Mouse (Mus musculus) adrenal gland, adult (tissue): ENCODE data around the gene Crip1.

ENCODE experiments used
- DNase-seq, 2 experiments: peaks; one replicate each; pipeline ENCODE4 v3.0.0; 2022 to 2023; ENCODE audit warnings: low spot score in 1 of 2; ENCODE audit not compliant: inconsistent age in 2 of 2

The Crip1 gene

DNA sequence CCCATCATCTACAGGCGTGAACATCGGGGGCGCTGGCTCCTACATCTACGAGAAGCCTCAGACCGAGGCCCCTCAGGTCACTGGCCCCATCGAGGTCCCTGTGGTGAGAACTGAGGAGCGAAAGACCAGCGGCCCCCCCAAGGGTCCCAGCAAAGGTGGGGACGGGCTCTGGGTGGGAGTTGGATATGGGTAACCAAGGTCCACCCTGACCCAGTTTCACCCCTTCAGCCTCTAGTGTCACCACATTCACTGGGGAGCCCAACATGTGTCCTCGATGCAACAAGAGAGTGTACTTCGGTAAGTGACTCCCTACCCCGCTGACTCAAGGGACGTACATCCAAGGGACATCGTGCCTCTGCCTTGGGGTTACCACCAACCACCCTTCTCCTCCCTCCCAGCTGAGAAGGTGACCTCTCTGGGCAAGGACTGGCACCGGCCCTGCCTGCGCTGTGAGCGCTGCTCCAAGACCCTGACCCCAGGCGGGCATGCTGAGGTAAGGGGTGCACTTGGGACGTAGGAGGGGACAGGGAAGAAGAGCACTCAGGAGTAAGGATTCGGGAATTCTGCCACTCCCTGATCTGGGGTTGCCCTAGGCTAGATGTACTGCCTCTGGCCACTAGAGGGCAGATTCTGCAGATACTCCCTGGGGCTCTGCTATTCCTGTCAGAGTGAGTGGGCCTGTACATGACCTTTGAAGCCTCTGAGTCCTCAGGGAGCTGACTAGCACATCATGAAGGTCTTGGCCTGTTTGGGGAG lies 1.9 kb upstream of the Crip1 start:
- peak; percentile 61 to 85 for DNase-seq

DNA sequence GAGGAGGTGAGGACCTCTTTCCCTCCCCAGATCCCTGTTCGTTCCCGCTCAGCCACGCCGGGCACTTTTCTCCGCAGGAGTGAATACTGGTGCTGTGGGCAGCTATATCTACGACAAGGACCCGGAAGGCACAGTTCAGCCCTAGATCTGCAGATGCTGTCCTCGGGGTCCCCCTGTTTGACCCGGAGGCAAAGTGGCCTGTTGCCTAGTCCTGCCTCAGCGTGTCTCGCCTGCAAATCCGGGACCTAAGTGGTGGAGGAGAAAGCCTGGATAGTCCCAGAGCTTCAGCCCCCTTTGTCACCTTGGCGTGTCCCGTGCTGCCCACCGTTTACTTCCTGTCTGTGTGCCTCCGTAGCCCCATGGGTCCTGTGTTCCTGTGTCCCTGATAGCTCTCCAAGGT lies 1.2 kb upstream of the Crip1 start:
- DNase-seq = peak in 1 of 2 experiments; percentile 36

DNA sequence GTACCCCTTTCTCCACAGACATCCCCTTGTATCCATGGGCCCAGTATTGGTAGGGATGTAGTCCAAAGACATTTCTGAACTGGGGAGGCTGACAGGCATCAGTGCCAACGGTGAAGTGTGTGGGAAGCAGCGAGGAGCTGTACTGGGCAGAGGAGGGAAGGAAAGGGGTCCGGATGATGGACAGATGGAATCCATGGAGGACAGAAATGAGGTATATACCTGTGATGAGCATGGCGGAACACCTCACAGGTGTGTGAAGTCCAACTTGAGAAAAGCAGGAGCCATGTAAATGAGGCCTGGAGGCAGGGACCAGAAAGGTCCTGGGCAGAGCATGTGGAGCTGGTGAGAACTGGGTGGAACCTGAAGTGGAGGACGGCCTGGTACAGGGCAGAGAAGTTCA lies 525 bp upstream of the Crip1 start:
- DNase-seq = no peak

GRCm38 (mm10) chr12:113147481-113147880 lies 1.4 kb downstream of the Crip1 start:
- DNase-seq = peak; percentile 35 to 64

- peak in 1 of 2 experiments; percentile 57 for DNase-seq
These were observed 2.4 kb downstream of the Crip1 start for GRCm38 (mm10) chr12:113148381-113149035.

GRCm38 (mm10) chr12:113149341-113149740 lies 3.2 kb downstream of the Crip1 start:
- peak in 1 of 2 experiments; percentile 51 for DNase-seq

- peak in 1 of 2 experiments; percentile 22 for DNase-seq
These were observed 3.8 kb downstream of the Crip1 start for GRCm38 (mm10) chr12:113149896-113150295.

DNA sequence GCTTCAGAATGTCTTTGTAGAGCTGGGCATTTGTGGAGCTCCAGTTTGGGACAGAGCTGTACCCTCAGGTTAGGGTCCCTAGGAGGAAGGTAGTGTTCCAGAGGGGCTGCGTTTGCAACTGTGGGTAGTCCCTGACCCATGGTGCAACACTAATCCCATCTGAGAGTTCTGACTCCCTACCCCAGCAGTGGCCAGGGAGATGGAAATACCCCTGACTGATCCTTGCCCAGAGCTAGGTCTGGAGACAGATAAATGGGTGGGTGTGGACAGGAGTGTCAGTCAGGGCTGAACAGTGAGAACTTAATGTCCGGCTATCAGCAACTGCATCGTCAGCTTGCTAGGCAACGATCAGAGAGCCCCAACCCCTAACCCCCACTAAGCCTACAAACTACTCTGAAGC lies 4.5 kb downstream of the Crip1 start:
- DNase-seq = peak in 1 of 2 experiments; percentile 25

DNA sequence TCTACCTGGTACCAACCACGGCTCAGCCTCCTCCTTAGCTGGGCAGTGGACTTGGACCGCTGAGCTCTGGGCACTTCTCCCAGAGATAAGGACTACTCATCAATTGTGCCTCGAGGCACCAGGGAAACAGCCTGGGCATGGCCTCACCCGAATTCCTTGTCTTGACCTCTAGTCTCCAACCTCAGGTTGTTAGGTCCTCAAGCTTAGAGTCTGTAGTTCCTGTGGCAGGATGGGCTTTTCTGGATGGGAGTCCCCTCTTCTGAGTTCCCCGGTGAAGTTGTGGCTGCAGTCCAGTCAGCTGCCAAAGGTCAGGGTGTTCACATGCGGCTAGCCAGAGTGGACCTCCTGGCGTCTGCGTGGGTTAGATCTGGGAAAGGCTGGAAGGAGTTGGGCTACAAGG lies 4.9 kb downstream of the Crip1 start:
- peak in 1 of 2 experiments; percentile 59 for DNase-seq

DNA sequence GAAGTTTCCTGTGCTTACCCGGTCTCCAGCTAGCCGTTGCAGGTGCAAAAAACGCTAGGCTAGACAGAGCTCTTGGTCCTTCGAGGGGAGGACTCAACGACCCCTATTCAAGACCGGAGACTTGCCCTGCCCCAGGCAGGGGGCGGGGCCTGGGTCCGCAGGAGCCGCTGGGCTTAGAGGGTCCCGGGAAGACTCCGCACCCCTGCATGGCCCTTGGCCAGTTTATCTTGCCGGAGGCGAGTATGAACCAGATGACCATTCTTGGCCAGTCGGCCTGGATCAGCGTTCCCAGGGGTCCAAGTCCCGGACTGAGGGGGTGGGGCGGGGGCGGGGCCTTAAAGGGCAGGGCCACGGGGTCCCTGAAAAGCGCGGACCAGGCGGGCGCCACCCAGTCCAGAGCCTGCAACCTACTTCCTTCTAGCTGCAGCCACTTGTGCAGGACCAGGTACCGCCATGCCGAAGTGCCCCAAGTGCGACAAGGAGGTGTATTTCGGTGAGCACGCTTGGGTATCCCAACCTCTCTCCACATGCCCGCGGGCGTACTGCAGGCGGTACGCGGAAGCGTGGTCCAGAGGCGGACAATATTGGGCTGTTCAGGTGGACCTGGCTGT lies 5.7 kb downstream of the Crip1 start:
- peak in 1 of 2 experiments; percentile 39 for DNase-seq

DNA sequence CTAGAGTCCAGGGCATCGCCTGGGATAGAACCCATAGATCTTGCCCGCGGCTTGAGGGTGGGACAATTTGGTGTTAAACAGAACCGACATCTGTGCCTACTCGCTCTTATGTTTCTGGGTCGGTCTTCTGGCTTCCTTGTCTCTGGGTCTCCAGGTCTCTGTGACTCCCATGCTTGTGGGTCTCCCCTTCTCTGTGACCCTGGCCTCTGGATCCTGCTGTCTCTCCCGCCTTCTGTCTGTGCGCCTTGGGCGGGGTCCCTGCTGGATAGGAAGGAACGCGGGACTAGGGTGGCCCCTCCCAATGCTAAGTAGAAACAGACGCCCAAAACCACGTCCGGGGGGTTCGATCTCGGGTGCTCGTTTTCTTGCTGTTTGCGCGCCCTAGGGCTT lies 6.2 kb downstream of the Crip1 start:
- DNase-seq = peak in 1 of 2 experiments; percentile 67

DNA sequence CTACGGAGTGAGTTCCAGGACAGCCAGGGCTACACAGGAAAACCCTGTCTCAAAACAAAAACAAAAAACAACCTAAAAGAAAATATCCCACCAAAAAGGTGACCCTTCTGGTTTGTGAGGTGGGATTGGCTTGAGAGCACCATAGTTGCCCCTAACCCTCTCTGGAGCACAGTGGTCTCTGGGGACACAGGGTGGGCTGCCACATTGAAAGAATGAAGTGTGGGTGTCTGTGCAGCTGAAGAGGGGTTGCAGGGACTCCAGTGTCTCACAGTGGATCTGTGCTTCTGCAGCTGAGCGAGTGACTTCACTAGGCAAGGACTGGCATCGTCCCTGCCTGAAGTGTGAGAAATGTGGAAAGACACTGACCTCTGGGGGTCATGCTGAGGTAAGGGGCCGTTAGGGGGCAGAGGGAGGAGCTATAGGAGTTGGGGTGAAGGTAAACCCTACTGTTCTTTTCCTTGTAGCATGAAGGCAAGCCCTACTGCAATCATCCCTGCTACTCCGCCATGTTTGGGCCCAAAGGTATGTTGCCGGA lies 6.9 kb downstream of the Crip1 start:
- DNase-seq = no peak

DNA sequence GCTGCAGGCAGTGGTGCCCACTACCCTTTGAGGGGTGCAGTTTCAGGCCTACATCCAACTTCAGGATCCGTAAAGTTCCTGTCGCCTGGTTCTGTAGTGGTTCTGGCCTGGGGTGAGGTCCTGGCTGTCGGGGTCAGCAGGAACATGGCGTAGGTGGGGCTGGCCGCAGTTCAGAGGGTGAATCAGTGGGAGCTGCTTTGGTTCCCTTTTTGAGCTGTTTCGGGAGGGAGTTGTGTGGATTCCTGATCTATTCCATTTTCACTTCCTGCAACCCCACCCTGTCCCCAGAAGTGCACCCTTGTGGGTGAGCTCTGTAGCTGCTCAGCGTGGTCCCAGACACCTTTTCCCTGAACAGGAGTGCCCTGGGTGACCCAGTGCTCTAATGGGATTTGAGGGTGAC lies 7.9 kb downstream of the Crip1 start:
- peak in 1 of 2 experiments; percentile 52 for DNase-seq

DNA sequence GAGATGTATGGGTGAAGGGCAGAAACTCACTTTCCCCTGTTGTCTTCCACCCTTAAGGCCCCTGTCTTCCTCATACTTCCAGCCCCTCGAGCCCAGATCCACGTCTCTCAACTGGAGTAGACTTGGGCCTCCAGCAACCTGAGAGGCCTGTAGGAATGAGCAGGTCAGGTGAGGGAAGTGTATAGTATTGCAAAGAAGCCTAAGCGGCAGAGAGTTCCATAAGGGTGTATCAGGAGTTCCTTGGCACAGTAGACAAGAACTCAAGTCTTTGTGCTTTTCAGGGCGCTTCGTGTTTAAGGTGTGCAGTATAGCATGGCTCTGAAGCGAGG lies 8.6 kb downstream of the Crip1 start:
- DNase-seq = no peak

DNA sequence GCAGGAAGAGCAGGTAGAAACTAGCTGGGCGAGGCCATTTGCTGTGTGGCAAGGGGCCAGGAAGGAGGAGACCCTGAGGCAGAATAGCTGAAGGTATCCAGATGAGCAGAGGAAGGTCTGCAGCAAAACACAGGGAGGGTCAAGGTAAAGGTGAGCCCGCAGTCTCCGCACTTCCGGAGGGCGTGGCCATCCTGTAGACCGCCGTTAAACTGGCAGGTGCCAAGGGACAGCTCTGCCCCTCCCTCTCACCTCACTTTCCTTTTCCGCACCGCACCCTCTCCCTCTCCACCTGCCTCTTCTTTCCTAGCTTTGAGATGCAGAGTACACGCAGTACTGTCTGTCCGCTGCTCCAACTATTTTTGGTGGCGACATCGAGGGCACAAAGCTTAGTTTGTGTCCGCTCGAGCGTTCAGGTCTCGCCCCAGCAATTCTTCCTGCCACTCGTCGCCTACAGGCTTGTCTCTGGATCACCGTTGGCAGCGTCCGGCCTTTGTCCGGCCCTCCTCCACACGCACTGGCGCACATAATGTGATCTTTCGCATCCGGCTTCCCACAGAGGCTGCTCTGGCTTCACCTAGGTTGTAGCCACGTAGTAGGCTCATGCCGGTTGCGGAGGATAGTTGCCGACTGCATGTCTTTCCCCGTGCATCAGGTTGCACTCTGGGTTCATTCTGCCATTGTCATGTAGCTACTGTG lies 9.1 kb downstream of the Crip1 start:
- peak; percentile 73 to 88 for DNase-seq

DNA sequence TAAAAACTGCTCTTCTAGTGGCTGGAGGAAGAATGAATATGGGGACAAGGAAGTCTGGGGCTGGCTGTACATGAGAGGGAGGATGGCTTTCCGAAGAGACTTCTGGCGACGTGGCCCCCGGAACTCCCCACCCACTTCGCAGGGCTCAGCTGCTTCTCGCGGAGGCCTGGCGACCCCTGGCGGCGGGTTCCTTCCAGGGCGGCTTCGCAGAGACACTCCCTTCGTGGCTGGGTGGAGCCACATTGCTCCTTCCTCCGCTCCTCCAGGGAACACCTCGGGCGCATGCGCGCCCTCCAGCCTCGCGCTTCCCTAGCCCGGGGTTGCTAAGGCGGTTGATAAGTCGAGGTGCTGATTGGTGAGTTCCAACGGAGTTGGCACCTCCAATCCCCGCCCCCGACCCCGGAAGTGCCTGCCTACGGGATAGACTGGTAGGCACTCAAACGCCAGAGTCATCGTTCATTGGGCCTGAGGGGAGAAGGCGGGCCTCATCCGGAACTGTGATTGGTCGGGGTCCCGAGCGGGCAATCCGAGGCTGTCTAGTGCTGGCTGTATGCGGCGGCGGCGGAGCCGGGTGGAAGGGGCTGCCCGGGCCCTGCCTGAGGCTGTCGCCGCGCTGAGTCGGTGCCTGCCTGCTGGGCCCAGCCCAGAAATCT lies 9.9 kb downstream of the Crip1 start, which contains the start of gene Tedc1:
Tedc1 (plus strand) TSS at position 535 of the 653 bp plus-strand sequence.
- DNase-seq = peak; percentile 100

GRCm38 (mm10) chr12:113156540-113156929 lies 10.4 kb downstream of the Crip1 start:
- DNase-seq = no peak

GRCm38 (mm10) chr12:113157002-113157401 lies 10.9 kb downstream of the Crip1 start:
- DNase-seq = peak; percentile 42 to 52

GRCm38 (mm10) chr12:113157521-113157920 lies 11.4 kb downstream of the Crip1 start:
- peak in 1 of 2 experiments; percentile 45 for DNase-seq

DNA sequence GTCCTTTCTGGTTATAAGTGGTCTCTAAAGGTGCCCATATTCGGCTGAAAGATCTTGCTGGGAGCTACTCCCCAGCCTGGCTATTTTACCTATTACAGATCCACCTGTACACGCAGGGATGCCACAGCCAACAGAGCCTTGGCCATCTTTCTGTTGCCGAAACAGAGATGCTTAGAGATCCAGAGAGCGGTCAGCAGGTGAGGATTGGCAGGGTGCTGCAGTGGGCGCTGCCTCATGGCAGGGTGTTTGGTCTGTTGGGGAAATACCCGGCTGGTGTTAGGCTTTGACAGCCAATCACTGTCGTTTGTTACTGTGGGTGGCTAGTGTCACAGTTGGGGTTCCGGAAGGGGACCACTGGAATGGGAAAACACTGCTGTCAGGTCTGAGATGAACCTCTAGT lies 11.9 kb downstream of the Crip1 start:
- no peak for DNase-seq

DNA sequence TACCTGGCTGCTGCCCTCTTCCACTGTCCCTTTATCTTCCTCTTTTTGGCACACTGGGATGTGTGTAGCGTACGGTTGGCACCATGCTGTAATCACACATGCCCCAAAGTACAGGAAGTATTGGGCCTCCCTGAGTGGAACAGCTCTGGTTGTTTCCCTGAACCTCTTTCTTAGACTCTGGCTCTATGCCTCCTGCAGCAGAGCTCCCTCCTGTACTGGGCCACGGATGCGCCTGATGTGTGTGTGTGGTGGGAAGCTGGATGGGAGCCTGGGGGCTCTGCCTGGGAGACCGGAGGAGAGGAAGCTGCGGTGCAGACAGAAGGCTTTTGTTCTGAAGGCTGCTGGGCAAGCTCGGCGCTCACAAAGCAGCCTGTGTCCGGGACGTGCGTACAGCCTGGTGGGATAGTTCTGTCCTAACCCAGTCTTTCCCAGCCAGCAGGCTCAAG lies 17.5 kb downstream of the Crip1 start:
- DNase-seq = peak in 1 of 2 experiments; percentile 18
